Mouse (Mus musculus): ENCODE results near the gene Tnfaip8l1. TPM values are rescaled to one million over a fixed set of nuclear protein-coding genes. Genes with fewer than 3 reads are reported as not detected.

Gene Tnfaip8l1
- total RNA-seq, 2 experiments from 2014 or later: 3.2 to 4.4 TPM

GRCm38 (mm10) chr17:56137839-56138613, 24.3 kb upstream of the Tnfaip8l1 start:
- no peak for ATAC-seq (ENCODE audit: poor library complexity, severe bottlenecking)

GRCm38 (mm10) chr17:56139355-56139754, 22.9 kb upstream of the Tnfaip8l1 start:
- ATAC-seq (ENCODE audit: poor library complexity, severe bottlenecking): no peak

- ATAC-seq (ENCODE audit: poor library complexity, severe bottlenecking): 0 out of 2 replicates have a peak, but pooled peaks have one; percentile 20
Measured at GRCm38 (mm10) chr17:56139858-56140595, 22.2 kb upstream of the Tnfaip8l1 start, which contains the start of gene Sema6b. Gene Sema6b, minus strand, starts transcription at chr17:56140343.

- ATAC-seq (ENCODE audit: poor library complexity, severe bottlenecking): no peak
Measured at GRCm38 (mm10) chr17:56141702-56142605, 20.3 kb upstream of the Tnfaip8l1 start.

GRCm38 (mm10) chr17:56144546-56144945, 17.7 kb upstream of the Tnfaip8l1 start:
- no peak for ATAC-seq (ENCODE audit: poor library complexity, severe bottlenecking)

- no peak for ATAC-seq (ENCODE audit: poor library complexity, severe bottlenecking)
Measured at GRCm38 (mm10) chr17:56146131-56146530, 16.1 kb upstream of the Tnfaip8l1 start.

GRCm38 (mm10) chr17:56147420-56147819, 14.9 kb upstream of the Tnfaip8l1 start:
- no peak for ATAC-seq (ENCODE audit: poor library complexity, severe bottlenecking)

- no peak for ATAC-seq (ENCODE audit: poor library complexity, severe bottlenecking)
Measured at GRCm38 (mm10) chr17:56148280-56148679, 14.0 kb upstream of the Tnfaip8l1 start.

- no peak for ATAC-seq (ENCODE audit: poor library complexity, severe bottlenecking)
Measured at GRCm38 (mm10) chr17:56148790-56149618, 13.3 kb upstream of the Tnfaip8l1 start.

GRCm38 (mm10) chr17:56149897-56150296, 12.4 kb upstream of the Tnfaip8l1 start:
- no peak for ATAC-seq (ENCODE audit: poor library complexity, severe bottlenecking)

- peak; percentile 68 for ATAC-seq (ENCODE audit: poor library complexity, severe bottlenecking)
Measured at GRCm38 (mm10) chr17:56153643-56154042, 8.6 kb upstream of the Tnfaip8l1 start.

- ATAC-seq (ENCODE audit: poor library complexity, severe bottlenecking): peak; percentile 35
Measured at GRCm38 (mm10) chr17:56159729-56160128, 2.5 kb upstream of the Tnfaip8l1 start.

- no peak for ATAC-seq (ENCODE audit: poor library complexity, severe bottlenecking)
Measured at GRCm38 (mm10) chr17:56163523-56164102, 1.3 kb downstream of the Tnfaip8l1 start.

- ATAC-seq (ENCODE audit: poor library complexity, severe bottlenecking): no peak
Measured at GRCm38 (mm10) chr17:56164510-56164909, 2.2 kb downstream of the Tnfaip8l1 start.

GRCm38 (mm10) chr17:56165671-56166070, 3.4 kb downstream of the Tnfaip8l1 start:
- ATAC-seq (ENCODE audit: poor library complexity, severe bottlenecking): no peak

GRCm38 (mm10) chr17:56169830-56170229, 7.6 kb downstream of the Tnfaip8l1 start:
- ATAC-seq (ENCODE audit: poor library complexity, severe bottlenecking): no peak

GRCm38 (mm10) chr17:56170636-56171035, 8.4 kb downstream of the Tnfaip8l1 start:
- ATAC-seq (ENCODE audit: poor library complexity, severe bottlenecking): no peak

GRCm38 (mm10) chr17:56171456-56171855, 9.2 kb downstream of the Tnfaip8l1 start:
- no peak for ATAC-seq (ENCODE audit: poor library complexity, severe bottlenecking)

GRCm38 (mm10) chr17:56171881-56172280, 9.6 kb downstream of the Tnfaip8l1 start:
- no peak for ATAC-seq (ENCODE audit: poor library complexity, severe bottlenecking)

Data from megakaryocyte, adult 5-6 weeks (primary cell).